Mouse (Mus musculus) forelimb bud, embryonic 11.5 days (tissue): ENCODE data around the gene Gsk3b.

Experiments
- DNase-seq: peaks from one replicate; pipeline ENCODE4 v3.0.0-alpha.2; 2012; ENCODE audit warnings: low read depth, low spot score

Gene Gsk3b

DNA sequence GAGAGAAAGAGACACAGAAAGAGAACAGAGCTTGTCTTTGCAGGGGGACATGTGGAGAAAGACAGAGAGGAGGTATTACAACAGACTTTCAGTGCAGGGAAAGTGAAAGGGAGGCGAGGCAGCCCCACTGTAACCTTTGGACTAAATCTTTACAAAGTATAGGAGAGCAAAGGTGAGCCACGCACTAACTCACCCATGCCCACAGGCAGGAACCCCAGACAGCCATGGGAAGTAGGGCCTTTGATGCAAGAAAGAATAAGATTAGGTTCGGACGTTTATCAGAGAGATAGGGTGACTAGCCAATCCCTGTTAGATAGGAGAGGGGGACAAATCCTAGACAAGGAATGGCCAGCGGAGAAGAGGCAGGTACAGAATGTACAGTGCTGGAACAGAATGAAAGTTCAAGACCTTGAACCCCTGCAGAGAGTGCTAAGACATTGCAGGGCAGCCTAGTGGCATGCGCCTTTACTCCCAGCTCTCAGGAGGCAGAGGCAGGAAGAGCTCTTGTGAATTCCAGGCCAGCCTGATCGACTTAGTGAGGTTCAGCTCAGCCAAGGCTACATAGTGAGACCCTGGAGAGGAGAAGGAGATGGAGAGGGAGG, 193.9 kb downstream of the Gsk3b start:
- DNase-seq = no peak

DNA sequence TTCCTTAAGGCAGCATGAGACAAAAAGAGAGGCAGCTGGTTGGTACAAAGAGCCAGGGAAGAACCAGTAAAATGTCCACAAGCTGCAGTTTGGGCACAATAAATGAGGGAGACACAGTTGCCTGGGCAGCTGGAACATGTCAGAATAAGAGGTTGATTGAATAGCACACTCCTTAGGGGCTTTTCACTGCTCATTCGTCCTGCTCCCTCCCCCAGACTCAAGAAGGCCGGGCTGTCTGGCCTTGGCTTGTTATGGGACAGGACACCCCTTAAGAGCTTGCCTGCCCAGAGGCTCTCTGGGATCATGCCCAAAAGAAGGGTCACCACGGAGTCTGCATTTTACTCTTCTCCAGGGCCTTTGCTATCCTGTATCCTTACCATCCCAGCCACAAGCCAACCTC, 194.5 kb downstream of the Gsk3b start:
- no peak for DNase-seq

DNA sequence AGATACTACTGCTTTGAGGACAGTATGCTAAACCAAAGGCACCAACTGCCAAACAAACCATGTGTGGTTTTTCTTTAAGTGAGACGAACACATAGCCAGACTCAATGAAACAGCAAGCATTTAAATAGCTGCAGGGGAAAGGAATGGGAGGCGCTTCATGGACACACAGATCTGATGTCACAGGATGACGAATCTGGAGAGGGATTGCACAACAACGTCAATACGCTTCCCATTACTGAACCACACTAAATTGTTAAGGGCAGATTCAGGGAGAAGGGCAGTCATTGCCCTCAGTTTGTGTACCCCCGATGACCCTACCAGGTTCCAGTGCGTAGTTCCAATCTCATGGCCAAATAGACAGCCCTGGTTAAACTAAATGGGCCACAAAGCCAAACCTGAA, 197.0 kb downstream of the Gsk3b start:
- no peak for DNase-seq

DNA sequence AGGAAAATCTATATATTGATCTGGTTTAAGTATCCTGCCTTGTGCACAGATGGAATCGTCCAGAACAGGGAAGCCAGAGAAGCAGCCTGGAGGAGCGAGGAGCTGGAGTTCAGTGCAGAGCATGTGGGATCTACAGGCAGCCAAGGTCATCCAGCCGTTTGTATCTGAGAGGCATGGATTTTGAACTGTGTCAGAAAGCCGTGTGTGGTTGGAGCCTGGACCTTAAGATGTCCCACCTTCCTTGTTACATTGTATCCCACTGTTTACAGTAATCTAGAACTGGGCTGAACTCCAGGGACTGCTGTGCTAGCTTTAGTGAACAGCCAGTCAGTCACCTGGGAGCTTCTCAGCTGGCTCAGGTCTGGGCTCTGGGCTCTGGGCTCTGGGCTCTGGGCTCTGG, 197.7 kb downstream of the Gsk3b start:
- no peak for DNase-seq

DNA sequence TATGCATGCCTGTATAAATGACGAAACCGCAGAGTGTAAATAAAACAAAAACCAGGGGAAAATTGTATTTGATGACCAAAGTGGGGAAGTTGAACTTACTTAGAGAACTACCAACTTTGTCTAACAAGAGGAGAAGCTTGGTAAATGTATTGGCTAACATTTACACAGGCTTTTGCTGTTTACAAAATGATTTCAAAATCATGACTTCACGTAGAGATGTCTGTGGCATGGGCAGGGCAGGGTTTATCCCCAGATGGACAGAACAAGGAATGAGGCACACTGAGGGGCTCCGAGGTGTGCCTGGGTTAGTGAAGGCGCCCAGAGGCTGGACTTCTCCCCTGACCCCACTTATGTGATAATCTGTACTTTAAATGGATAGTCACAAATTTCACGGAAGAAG, 198.6 kb downstream of the Gsk3b start:
- no peak for DNase-seq

DNA sequence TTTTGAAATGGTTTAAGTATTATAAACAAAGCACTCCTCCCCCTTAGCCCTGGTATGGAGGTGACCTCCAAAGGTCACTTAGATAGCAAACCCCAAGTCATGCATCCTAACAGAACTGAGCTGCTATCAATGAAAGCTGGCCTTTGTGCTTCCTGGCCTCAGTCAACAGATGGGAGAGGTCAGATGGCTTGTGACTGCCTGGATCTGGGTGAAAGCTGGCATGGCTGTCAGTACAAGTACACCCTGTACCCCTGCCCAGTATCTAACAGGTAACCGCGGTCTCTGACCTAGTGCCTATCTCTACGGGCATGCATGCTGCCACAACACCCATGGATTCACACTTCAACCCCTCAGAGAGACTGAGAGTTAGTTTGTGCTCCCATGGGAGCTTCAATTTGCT, 199.0 kb downstream of the Gsk3b start:
- DNase-seq = no peak

DNA sequence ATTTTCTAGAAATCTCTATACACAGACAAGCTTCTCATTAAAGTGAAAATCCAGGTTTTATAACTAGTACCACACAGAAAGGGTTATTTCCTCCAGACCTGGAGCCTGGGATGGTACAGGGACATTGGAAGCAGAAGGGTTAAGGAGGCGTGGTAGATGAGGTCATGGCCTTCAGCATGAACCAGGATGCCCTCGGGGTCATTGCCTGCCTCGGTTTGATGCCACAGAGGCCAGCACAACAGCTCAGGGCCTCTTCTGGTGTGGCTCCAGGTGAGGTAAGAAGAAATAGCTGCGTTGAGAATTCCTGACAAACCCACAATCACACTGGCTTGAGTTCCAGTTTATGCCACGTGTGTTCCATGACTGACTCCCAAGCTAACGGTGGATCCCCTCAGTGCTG, 200.1 kb downstream of the Gsk3b start:
- no peak for DNase-seq

DNA sequence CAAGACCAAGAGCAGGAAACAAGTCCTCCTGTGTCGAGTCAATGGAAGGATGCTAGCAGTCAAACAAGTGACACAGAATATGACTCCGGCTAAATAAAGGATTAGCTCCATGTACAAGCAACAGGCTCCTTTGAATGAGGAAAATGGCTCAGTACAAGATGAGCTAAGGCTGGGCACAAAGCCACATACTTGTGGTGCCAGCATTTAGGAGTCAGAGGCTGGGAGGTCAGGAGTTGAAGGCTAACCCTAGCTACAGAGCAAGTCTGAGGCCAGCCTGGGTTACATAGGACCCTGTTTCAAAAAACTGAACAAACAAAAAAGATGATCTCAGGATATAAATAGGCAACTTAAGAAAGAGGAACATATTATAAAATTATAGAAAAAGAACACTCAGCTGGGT, 201.3 kb downstream of the Gsk3b start:
- no peak for DNase-seq

DNA sequence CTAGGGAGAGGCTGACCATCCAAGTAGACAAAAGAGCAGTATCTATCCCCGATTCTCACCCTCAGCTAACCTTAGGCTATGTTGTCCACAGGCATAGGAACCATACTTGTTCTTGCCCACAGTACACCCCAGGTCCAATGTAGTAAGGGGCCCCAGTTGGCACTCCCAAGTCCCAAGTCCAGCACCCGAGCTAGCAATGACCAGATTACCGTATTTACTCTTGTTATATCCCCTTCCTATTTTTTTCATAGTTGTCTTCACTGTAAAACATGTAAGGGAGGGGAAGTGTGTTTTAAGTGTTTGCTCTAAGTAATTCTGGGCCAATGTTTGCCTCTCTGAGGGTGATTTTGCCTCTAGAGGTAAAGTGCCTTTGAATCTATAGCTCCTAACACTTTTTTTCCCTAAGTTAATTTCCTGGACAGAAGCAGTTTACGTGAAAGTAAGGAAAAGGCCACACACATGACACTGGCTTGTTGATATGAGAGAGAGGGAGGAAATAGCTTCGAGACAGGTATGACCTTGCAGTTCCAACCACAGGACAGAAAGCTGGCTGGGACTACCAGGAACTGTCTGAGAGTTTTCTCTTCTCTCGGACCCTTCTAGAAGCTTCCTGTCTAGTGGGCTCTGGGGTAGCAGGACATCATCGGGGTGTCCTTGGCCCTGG, 206.0 kb downstream of the Gsk3b start, which contains the start of gene Nr1i2:
TSS of gene Nr1i2 (minus strand) at position 140 of the 664 bp plus-strand sequence.
- no peak for DNase-seq

DNA sequence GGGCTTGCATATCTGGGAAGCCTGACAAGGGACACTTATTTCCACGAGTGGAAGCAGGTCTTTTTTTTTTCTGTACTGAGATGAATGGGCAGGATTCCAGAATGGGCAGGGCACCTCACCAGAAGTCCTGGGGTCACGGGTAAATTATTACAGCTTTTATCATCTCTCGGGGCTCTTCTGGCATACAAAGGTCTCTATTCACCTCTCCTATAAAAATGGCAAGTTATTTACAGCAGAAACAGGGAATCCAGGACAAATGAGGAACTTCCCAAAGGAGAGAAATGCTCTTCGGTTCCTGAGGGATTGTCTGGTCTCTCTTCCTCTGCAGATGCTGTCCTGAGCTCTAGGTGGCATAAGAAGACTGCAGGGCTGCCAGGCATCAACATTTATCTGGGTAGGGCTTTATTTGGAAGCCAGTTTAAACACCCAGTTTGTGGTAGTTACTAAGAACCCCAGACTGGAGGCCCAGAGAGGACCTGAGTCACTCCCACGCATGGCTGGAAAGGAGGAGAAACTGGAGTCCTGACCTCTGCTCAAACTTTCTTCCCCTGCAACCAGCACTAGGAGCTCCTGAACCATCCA, 206.6 kb downstream of the Gsk3b start:
- no peak for DNase-seq
